Mouse (Mus musculus) fibroblast of lung, adult 2 months (primary cell): ENCODE results near the gene D430019H16Rik.

Experiments used
- DNase-seq: peaks from one replicate; pipeline ENCODE4 v3.0.0-alpha.2; 2011; ENCODE audit warnings: low read depth

Gene D430019H16Rik

GRCm38 (mm10) chr12:105537162-105537561, 83.5 kb downstream of the D430019H16Rik start:
- DNase-seq: no peak

GRCm38 (mm10) chr12:105539649-105540048, 86.0 kb downstream of the D430019H16Rik start:
- DNase-seq: no peak

GRCm38 (mm10) chr12:105541590-105542402, 88.1 kb downstream of the D430019H16Rik start:
- DNase-seq: no peak

- DNase-seq: no peak
Measured at GRCm38 (mm10) chr12:105542513-105542912, 88.9 kb downstream of the D430019H16Rik start.
